Mouse (Mus musculus): ENCODE results near the gene Taco1.

GRCm38 (mm10) chr11:106111688-106112087 lies 45.8 kb downstream of the Taco1 start:
- TF ChIP-seq POLR2A (IDR thresholded peaks at IDR 0.05; ENCODE audit: control insufficient read depth, extremely low read depth, insufficient read depth, low read length, poor library complexity) = no peak
- no peak for TF ChIP-seq CTCF (IDR thresholded peaks at IDR 0.05; ENCODE audit: borderline replicate concordance, control insufficient read depth, extremely low read depth, insufficient read depth, low read length, poor library complexity)
